Comparison of ENCODE assay signal across 14 mouse cellular contexts in the genomic region with DNA sequence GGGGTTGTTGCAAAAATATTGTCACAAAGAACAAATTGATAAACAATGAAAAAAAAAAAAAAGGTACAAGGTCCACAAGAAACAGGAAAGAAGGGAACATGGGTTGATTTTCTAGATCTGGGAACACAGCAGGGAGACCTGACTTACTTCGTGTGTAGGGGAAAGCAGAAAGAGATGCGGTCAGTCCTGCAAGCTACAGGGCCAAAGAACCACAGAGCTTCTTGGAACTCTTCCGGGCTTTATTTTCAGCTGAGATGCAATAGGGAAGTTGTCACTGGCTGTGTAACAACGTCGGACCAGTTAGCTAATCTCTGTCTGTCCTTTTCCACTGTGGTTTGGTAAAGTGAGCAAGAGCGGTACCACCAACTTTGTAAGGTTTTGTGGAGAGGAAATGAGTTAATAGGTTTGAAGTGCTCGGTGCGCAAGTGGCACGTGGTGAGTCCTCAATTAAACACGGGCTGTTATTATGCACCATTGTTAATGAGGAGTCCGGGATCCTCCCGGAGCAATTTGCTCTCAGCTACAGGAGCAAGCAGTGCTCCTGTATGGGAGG. TPM values are rescaled to one million over a fixed set of nuclear protein-coding genes. Genes with fewer than 3 reads are reported as not detected.
DNase-seq lines count a peak whose midpoint lies in the region; ATAC-seq lines count a peak whose summit lies in the region.
"Had no signal": no experiment of that assay in that cellular context is flagged by ENCODE, and none has a peak within 500 bp of the region (broad histone marks: within the 10 kb centered on the region; RNA-seq: fewer than 3 reads in every experiment).

No protein-coding gene starts in this region.

- 0 out of 2 replicates have a peak overlapping the region, but pooled peaks have one; percentile 0 for H3K4me3 ChIP-seq in brown adipose tissue, adult 24 weeks (ENCODE audit: insufficient read depth, low read depth, low read length)
- no peak overlapping the region for H3K4me3 ChIP-seq in liver, embryonic 16.5 days (ENCODE audit: low read depth, low read length)
- no peak overlapping the region for H3K4me3 ChIP-seq in forebrain, embryonic 15.5 days
- H3K4me3 ChIP-seq: erythroblast, embryonic 14.5 days; limb, embryonic 12.5 days had no signal

- H3K27me3 ChIP-seq in liver, embryonic 16.5 days (ENCODE audit: control insufficient read depth, insufficient read depth, low read depth, low read length) = no peaks in the 10 kb centered on the region
- H3K27me3 ChIP-seq in forebrain, embryonic 15.5 days = no peaks in the 10 kb centered on the region
- H3K27me3 ChIP-seq: limb, embryonic 12.5 days had no signal

- H3K36me3 ChIP-seq in liver, embryonic 16.5 days (ENCODE audit: control insufficient read depth, insufficient read depth) = no peaks in the 10 kb centered on the region
- no peaks in the 10 kb centered on the region; the same call in 1 of the 2 replicates for H3K36me3 ChIP-seq in forebrain, embryonic 15.5 days

- no peak for ATAC-seq in liver, embryonic 16.5 days (ENCODE audit: low read depth)
- no peak for ATAC-seq in forebrain, embryonic 15.5 days (replicated peaks)

- WGBS in liver, embryonic 16.5 days (ENCODE audit: insufficient replicate concordance) = 19% methylated on average over 12 of the region's 12 CpGs
- WGBS in forebrain, embryonic 15.5 days = 43% methylated on average over 12 of the region's 12 CpGs

- H3K4me2 ChIP-seq in liver, embryonic 16.5 days (ENCODE audit: low read depth, low read length) = peak overlapping the region; percentile 14; the same call in 1 of the 2 replicates
- H3K4me2 ChIP-seq in forebrain, embryonic 15.5 days (replicated peaks) = no peak overlapping the region

- peak; percentile 22 to 34 for DNase-seq in spleen, postnatal 10 days (ENCODE audit: low spot score in 2 of 2)
- no peak for DNase-seq in spleen, adult 12 weeks (ENCODE audit: low spot score)
- DNase-seq in thymus, postnatal 25 days = peak; percentile 35
- DNase-seq in layer of hippocampus, adult 11-12 months (ENCODE audit: low spot score) = no peak
- DNase-seq: cerebellum, adult 11 months; kidney, adult 11 months; right cerebral cortex, postnatal 14 days had no signal

- H3K27ac ChIP-seq in brown adipose tissue, adult 24 weeks (replicated peaks; ENCODE audit: low read depth, low read length) = peak overlapping the region; percentile 35
- peak overlapping the region; percentile 76 for H3K27ac ChIP-seq in liver, embryonic 16.5 days (ENCODE audit: low read length)
- no peak overlapping the region for H3K27ac ChIP-seq in forebrain, embryonic 15.5 days (replicated peaks)

- H3K9me3 ChIP-seq in liver, embryonic 16.5 days (replicated peaks; ENCODE audit: control insufficient read depth, low read length) = no peaks in the 10 kb centered on the region
- no peaks in the 10 kb centered on the region for H3K9me3 ChIP-seq in forebrain, embryonic 15.5 days
- H3K9me3 ChIP-seq: limb, embryonic 12.5 days had no signal

- no peak overlapping the region for H3K9ac ChIP-seq in liver, embryonic 16.5 days (ENCODE audit: low read depth, low read length)
- no peak overlapping the region for H3K9ac ChIP-seq in forebrain, embryonic 15.5 days (replicated peaks)

- H3K4me1 ChIP-seq in brown adipose tissue, adult 24 weeks (ENCODE audit: control insufficient read depth, insufficient read depth, insufficient read length, low read length) = peaks cover 12% of the 10 kb centered on the region
- H3K4me1 ChIP-seq in liver, embryonic 16.5 days (ENCODE audit: control insufficient read depth, low read depth, low read length) = peaks cover 55% of the 10 kb centered on the region
- peaks cover 38% of the 10 kb centered on the region for H3K4me1 ChIP-seq in forebrain, embryonic 15.5 days

RNA-seq across cellular contexts. Expression of a gene that starts 6.8 kb away (rescaled TPM):
- polyA plus RNA-seq in brown adipose tissue, adult 24 weeks (2012; ENCODE audit: insufficient read depth, insufficient read length, missing spikeins) = 16.3 and 16.8 TPM in 2 replicates
- 13.3 and 13.5 TPM in 2 replicates for polyA plus RNA-seq in liver, embryonic 16.5 days (2015; fragmentation: Nextera tagmentation; extraction: Ambion mirVana)
- polyA plus RNA-seq in forebrain, embryonic 15.5 days (2015; fragmentation: Nextera tagmentation; extraction: Ambion mirVana) = 37.4 and 41.7 TPM in 2 replicates

RNA-seq across cellular contexts. Expression of a gene that starts 26.1 kb away (rescaled TPM):
- polyA plus RNA-seq in brown adipose tissue, adult 24 weeks (2012; ENCODE audit: insufficient read depth, insufficient read length, missing spikeins) = not detected in 2 replicates
- not detected in 2 replicates for polyA plus RNA-seq in liver, embryonic 16.5 days (2015; fragmentation: Nextera tagmentation; extraction: Ambion mirVana)
- polyA plus RNA-seq in forebrain, embryonic 15.5 days (2015; fragmentation: Nextera tagmentation; extraction: Ambion mirVana) = not detected in 2 replicates
- polyA plus RNA-seq: erythroblast, embryonic 14.5 days; gonadal fat pad, adult 2 months; limb, embryonic 12.5 days; neural tube, embryonic 11.5 days had no signal

RNA-seq across cellular contexts. Expression of a gene that starts 36.9 kb away (rescaled TPM):
- not detected in 2 replicates for polyA plus RNA-seq in brown adipose tissue, adult 24 weeks (2012; ENCODE audit: insufficient read depth, insufficient read length, missing spikeins)
- 0.12 TPM in 2 replicates for polyA plus RNA-seq in liver, embryonic 16.5 days (2015; fragmentation: Nextera tagmentation; extraction: Ambion mirVana)
- not detected in 2 replicates for polyA plus RNA-seq in forebrain, embryonic 15.5 days (2015; fragmentation: Nextera tagmentation; extraction: Ambion mirVana)
- polyA plus RNA-seq: erythroblast, embryonic 14.5 days; limb, embryonic 12.5 days; neural tube, embryonic 11.5 days had no signal

RNA-seq across cellular contexts. Expression of a gene that starts 40.5 kb away (rescaled TPM):
- polyA plus RNA-seq in brown adipose tissue, adult 24 weeks (2012; ENCODE audit: insufficient read depth, insufficient read length, missing spikeins) = not detected in 2 replicates
- polyA plus RNA-seq in liver, embryonic 16.5 days (2015; fragmentation: Nextera tagmentation; extraction: Ambion mirVana) = not detected in 2 replicates
- polyA plus RNA-seq in forebrain, embryonic 15.5 days (2015; fragmentation: Nextera tagmentation; extraction: Ambion mirVana) = 0.45 TPM in 1 of 2 replicates, not detected in the other
- polyA plus RNA-seq: erythroblast, embryonic 14.5 days; gonadal fat pad, adult 2 months; limb, embryonic 12.5 days had no signal

RNA-seq across cellular contexts. Expression of a gene that starts 41.1 kb away (rescaled TPM):
- 2.6 and 4.5 TPM in 2 replicates for polyA plus RNA-seq in brown adipose tissue, adult 24 weeks (2012; ENCODE audit: insufficient read depth, insufficient read length, missing spikeins)
- 0.05 and 0.07 TPM in 2 replicates for polyA plus RNA-seq in liver, embryonic 16.5 days (2015; fragmentation: Nextera tagmentation; extraction: Ambion mirVana)
- 0.06 and 0.20 TPM in 2 replicates for polyA plus RNA-seq in forebrain, embryonic 15.5 days (2015; fragmentation: Nextera tagmentation; extraction: Ambion mirVana)
- polyA plus RNA-seq: erythroblast, embryonic 14.5 days; limb, embryonic 12.5 days; neural tube, embryonic 11.5 days had no signal

Comparison
In these comparisons a context has a peak if more than half of its experiments do, and no peak if none do; other contexts are left out.
1. DNase-seq: peak in spleen, postnatal 10 days (2 of 2) and thymus, postnatal 25 days (single experiment); none in spleen, adult 12 weeks (single experiment) and layer of hippocampus, adult 11-12 months (single experiment).